Comparison of ENCODE assay signal across 26 mouse cellular contexts in genomic region chr6:22567891-22568290, GRCm38 (mm10).
DNase-seq lines count a peak whose midpoint lies in the region; ATAC-seq and TF ChIP-seq lines count a peak whose summit lies in the region.
"Had no signal": no experiment of that assay in that cellular context is flagged by ENCODE, and none has a peak within 500 bp of the region (broad histone marks: within the 10 kb centered on the region; RNA-seq: fewer than 3 reads in every experiment).

No protein-coding gene starts in this region.

- DNase-seq in 3T3-L1 (ENCODE audit: low read depth, low spot score) (peak; percentile 71), Patski (ENCODE audit: low read depth, low spot score) (peak; percentile 13)
- DNase-seq in skeletal muscle tissue, adult 2 months (ENCODE audit: low read depth, low spot score): peak; percentile 2
- no peak for DNase-seq in embryo, embryonic 9.5 days (ENCODE audit: extremely low spot score)
- no peak for DNase-seq in urinary bladder, postnatal 4 days (ENCODE audit: low spot score in 2 of 2)
- DNase-seq: adrenal gland, adult 8-10 months; B cell, adult 2 months; cerebellum, adult 18-20 months; cerebellum, adult 9-11 months; cerebellum, postnatal 36 days; gastrocnemius, adult 2 months; gastrocnemius, postnatal 25 days; heart, postnatal 4 days; kidney, adult 8-10 months had no signal

- no peak overlapping the region for H3K4me2 ChIP-seq in forebrain, embryonic 16.5 days (ENCODE audit: low read length)
- H3K4me2 ChIP-seq in forebrain, embryonic 12.5 days: no peak overlapping the region
- H3K4me2 ChIP-seq: embryonic facial prominence, embryonic 15.5 days; forebrain, embryonic 15.5 days; heart, embryonic 12.5 days; hindbrain, embryonic 12.5 days had no signal

- no peak overlapping the region for H3K4me3 ChIP-seq in forebrain, embryonic 16.5 days (replicated peaks; ENCODE audit: low read length)
- no peak overlapping the region for H3K4me3 ChIP-seq in forebrain, embryonic 12.5 days (replicated peaks)
- H3K4me3 ChIP-seq: embryonic facial prominence, embryonic 15.5 days; erythroblast, embryonic 14.5 days; forebrain, embryonic 15.5 days; gastrocnemius, adult 2 months; heart, embryonic 12.5 days; hindbrain, embryonic 12.5 days had no signal

- no peak overlapping the region for H3K9ac ChIP-seq in forebrain, embryonic 16.5 days (replicated peaks; ENCODE audit: low read depth, low read length)
- no peak overlapping the region for H3K9ac ChIP-seq in forebrain, embryonic 12.5 days
- H3K9ac ChIP-seq: embryonic facial prominence, embryonic 15.5 days; forebrain, embryonic 15.5 days; heart, embryonic 12.5 days; hindbrain, embryonic 12.5 days had no signal

- 64% methylated on average over 9 of the region's 9 CpGs for WGBS in forebrain, embryonic 16.5 days
- WGBS in forebrain, embryonic 12.5 days: 88% methylated on average over 9 of the region's 9 CpGs

- no peak for TF ChIP-seq CTCF in Patski (IDR thresholded peaks at IDR 0.05)

- H3K9me3 ChIP-seq in forebrain, embryonic 16.5 days (ENCODE audit: control insufficient read depth, low read length): no peaks in the 10 kb centered on the region
- H3K9me3 ChIP-seq in forebrain, embryonic 12.5 days: no peaks in the 10 kb centered on the region
- H3K9me3 ChIP-seq: embryonic facial prominence, embryonic 15.5 days; forebrain, embryonic 15.5 days; G1E; heart, embryonic 12.5 days; hindbrain, embryonic 12.5 days had no signal

- peaks cover 5% of the 10 kb centered on the region; the same call in 1 of the 2 replicates for H3K4me1 ChIP-seq in forebrain, embryonic 16.5 days (replicated peaks; ENCODE audit: control insufficient read depth, insufficient read depth, low read length)
- no peaks in the 10 kb centered on the region for H3K4me1 ChIP-seq in forebrain, embryonic 12.5 days
- H3K4me1 ChIP-seq: embryonic facial prominence, embryonic 15.5 days; forebrain, embryonic 15.5 days; heart, embryonic 12.5 days; hindbrain, embryonic 12.5 days had no signal

- in situ Hi-C loops in Patski (cut with MboI; ENCODE audit: low pct_unique_long_range_greater_than_20kb): loop anchor here (25.0 kb wide), 1 partner anchor 1869 kb away; no protein-coding TSS in a partner anchor

- no peaks in the 10 kb centered on the region for H3K36me3 ChIP-seq in forebrain, embryonic 16.5 days (ENCODE audit: control insufficient read depth, insufficient read depth)
- H3K36me3 ChIP-seq in forebrain, embryonic 12.5 days (replicated peaks): no peaks in the 10 kb centered on the region
- H3K36me3 ChIP-seq: embryonic facial prominence, embryonic 15.5 days; forebrain, embryonic 15.5 days; G1E; heart, embryonic 12.5 days; hindbrain, embryonic 12.5 days had no signal

- ATAC-seq in forebrain, embryonic 16.5 days: peak; percentile 40; the same call in 1 of the 2 replicates
- no peak for ATAC-seq in forebrain, embryonic 12.5 days (ENCODE audit: low FRiP score)
- ATAC-seq in Patski: no peak
- ATAC-seq: CD4-positive, CD25-positive, alpha-beta regulatory T cell, adult 4 months; forebrain, embryonic 15.5 days; hindbrain, embryonic 16.5 days; inflammation-experienced regulatory T-cells, adult 6 months; intestine, postnatal 0 days had no signal

- POLR2A ChIA-PET in Patski (lab: Charles Lee): no interaction called here

- no peak overlapping the region for H3K27ac ChIP-seq in forebrain, embryonic 16.5 days (ENCODE audit: low read length)
- H3K27ac ChIP-seq in forebrain, embryonic 12.5 days: no peak overlapping the region
- H3K27ac ChIP-seq: embryonic facial prominence, embryonic 15.5 days; forebrain, embryonic 15.5 days; gastrocnemius, adult 2 months; hindbrain, embryonic 12.5 days had no signal

- CTCF ChIA-PET in Patski (lab: Charles Lee): no interaction called here

- no peaks in the 10 kb centered on the region for H3K27me3 ChIP-seq in forebrain, embryonic 16.5 days (replicated peaks; ENCODE audit: control insufficient read depth, insufficient read depth, low read length)
- no peaks in the 10 kb centered on the region for H3K27me3 ChIP-seq in forebrain, embryonic 12.5 days
- no peaks in the 10 kb centered on the region for H3K27me3 ChIP-seq in Patski
- H3K27me3 ChIP-seq: embryonic facial prominence, embryonic 15.5 days; forebrain, embryonic 15.5 days; heart, embryonic 12.5 days; hindbrain, embryonic 12.5 days had no signal

Comparison
In these comparisons a context has a peak if more than half of its experiments do, and no peak if none do; other contexts are left out.
1. DNase-seq: peak in 3T3-L1 (single experiment), Patski (single experiment) and skeletal muscle tissue, adult 2 months (single experiment); none in embryo, embryonic 9.5 days (single experiment) and urinary bladder, postnatal 4 days (0 of 2).